Mouse (Mus musculus): ENCODE data around the gene Neurl1b.

The Neurl1b gene

DNA sequence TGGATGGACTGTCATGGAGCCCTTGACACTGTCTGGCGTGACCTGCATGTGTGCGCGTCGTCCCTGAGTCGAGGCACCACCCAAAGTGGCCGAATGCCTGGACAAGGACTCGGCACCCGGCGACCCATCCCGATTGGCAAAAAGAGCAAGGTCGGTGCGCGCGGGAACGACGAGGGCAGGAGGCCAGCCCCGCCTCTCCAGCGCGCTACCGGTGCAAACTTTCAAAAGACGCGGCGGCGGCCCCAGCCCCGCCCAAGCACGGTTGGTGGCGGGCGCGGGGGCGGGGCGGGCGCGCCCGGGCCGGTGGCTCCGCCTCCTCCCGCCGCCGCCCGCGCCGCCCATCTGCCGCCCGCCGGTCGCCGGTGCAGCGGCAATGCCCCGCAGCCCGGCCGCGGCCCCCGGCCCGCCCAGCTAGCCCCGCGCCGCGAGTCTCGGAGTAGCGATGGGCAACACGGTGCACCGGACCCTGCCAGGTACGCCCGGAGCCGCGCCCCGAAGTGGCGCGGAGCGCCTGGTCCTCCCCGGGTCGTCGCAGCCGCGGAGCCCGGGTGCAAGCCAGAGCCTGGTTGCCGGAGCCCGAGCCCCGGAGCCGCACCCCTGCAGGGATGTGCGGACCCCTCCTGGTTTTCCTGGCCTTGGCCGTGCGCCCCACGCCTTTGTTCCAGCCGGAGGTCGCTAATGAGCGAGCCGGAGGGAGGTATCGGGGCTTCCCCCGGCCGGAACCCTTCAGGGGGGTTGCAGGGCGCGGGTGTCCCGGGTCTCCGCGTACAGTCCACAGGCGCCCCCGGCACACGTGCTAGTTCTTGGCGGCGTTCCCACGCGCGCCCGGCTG is at the start of gene Neurl1b:
TSS of gene Neurl1b (plus strand) at position 307 of the 832 bp plus-strand sequence.
- peak; percentile 61 for DNase-seq (ENCODE audit: low spot score)

GRCm38 (mm10) chr17:26366792-26367191 is 47.8 kb upstream of the Neurl1b start:
- no peak for DNase-seq (ENCODE audit: low spot score)

DNA sequence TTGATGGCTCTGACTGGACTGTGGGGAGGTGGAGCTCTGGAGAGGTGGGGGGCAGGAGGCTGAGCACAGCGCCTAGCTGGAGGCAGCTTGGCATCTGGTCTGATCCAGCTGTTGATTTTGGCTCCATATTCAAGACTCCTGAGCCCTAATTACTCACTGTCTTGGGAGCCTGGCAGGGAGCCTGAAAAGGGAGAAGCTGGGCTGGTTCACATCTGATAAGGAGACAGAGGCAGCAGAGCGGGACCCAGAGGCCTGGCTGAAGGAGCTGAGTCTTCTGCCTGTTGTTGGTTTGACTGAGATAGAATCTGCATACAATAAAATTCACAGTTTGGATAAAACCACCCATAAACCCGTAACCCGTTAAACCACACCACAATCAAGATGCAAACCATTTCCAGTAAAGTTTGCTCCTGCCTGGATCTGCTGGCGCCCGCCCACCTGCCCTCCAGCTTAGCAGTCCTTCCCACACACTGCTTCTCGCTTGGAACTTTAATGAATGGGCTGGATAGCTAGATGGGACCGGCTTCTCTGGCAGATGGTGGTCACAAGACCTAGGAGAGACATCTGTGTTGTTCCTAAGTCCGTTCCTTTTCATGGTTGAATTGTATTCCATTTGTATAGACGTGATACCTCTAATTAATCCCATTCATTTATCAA is 46.2 kb upstream of the Neurl1b start:
- peak; percentile 97 for DNase-seq (ENCODE audit: low spot score)

DNA sequence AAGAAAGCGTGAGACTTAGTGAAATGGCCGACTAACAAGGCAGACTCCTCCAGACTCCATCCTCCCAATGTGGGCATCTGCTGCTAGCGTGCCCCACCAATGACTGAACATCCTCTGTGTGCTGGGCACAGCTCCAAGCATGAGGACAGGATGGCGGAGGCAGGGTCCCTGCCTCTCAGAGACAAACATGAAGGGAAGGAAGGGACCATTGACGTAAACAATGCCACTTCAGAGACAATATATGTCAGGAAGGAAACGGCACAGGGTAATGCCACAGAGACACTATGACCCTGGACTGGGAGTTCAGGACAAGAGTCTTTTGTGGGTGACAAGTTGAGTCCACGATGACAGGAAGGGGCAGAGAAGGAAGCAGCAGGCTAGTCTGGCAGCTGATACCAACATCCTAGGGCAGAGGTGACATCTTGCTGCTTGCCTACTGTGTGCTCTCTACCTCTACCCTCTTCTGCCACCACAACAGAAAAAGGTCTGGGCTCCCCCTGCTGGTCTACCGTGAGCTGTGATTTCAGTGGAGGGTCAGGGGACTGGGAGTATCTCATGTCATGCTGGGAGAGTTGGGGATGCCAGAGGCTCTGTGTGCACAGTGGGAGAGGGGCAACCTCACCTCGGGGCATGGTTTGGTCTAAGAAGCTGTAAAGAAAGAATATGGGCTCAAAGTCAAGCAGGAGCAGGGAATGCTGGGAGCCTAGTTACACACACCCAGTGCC is 43.9 kb upstream of the Neurl1b start:
- DNase-seq (ENCODE audit: low spot score), result peak; percentile 58

DNA sequence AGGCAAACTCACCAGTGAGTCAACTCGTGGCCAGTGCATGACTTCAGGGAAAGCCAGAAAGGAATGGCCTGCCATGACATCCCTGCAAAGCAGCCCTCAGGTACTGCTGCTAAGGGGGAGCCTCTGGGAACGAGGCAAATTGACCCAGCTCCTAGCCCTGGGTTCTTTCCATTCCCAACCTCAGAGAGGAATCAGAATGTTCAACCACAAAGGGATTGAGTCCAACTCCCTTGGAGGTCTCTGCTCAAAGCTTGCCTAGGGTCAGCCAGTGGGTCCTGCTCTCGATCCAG is 43.4 kb upstream of the Neurl1b start:
- no peak for DNase-seq (ENCODE audit: low spot score)

DNA sequence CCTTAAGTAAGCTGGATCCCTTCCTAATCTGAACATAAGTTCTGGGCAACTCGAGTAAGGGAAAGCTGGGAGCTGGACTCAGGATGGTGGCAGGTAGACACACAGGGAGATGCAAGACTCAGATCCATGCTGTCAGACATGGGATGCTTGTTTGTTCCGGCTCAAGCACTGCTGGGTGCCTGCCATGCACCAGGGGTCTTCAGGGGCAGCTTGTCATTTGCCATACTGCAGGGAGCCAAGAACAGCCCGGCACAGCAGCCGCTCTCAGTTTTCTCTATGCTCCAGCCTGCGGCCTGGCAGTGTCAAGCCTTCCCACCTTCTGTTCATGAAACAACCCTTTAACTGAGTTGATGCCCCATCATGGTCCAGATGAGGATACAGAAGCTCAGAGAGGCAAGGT is 41.4 kb upstream of the Neurl1b start:
- DNase-seq (ENCODE audit: low spot score), result no peak

DNA sequence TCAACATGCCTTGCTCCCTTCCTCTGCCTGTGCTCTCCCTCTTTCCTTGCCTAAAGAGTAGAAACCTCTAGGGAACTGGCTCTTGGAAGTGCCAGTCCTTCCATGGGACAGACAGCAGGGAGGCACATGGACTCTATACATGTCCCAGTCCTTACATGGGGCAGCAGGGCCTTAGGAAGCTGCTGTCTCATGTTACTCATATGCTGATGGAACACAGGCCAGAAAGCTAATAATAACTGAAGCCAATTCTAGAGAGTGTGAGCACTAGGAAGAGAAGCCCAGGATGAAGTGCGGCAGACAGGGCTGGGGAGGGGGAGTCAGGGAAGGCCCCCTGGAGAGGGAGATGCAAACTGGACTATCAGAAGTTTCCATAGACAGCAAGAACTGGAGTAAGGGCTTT is 38.2 kb upstream of the Neurl1b start:
- DNase-seq (ENCODE audit: low spot score), result no peak

GRCm38 (mm10) chr17:26376994-26377744 is 37.5 kb upstream of the Neurl1b start:
- no peak for DNase-seq (ENCODE audit: low spot score)

GRCm38 (mm10) chr17:26380280-26380985 is 34.2 kb upstream of the Neurl1b start:
- DNase-seq (ENCODE audit: low spot score), result no peak

GRCm38 (mm10) chr17:26380986-26381446 is 33.6 kb upstream of the Neurl1b start:
- DNase-seq (ENCODE audit: low spot score), result peak; percentile 71

DNA sequence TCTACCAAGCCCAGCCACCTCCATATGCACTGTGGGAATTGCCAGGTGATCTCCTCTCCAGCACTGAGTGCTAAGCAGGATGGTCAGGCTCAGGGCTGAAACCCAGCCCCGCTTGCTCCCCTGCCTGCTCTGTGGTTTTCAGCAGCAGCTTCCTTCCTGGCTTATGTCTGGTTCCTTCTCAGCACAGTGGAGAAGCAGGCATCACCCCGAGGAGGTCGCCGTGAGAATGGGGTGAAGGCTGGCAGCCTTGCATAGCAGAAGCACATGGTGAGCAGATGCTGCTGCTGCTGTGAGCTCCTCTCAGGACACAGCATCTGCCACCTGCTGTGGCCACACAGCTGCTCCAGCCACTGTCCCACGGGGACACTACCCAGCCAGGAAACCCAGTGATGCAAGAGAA is 33.0 kb upstream of the Neurl1b start:
- DNase-seq (ENCODE audit: low spot score), result peak; percentile 23

- DNase-seq (ENCODE audit: low spot score), result peak; percentile 52
Observed at GRCm38 (mm10) chr17:26382176-26382575, 32.5 kb upstream of the Neurl1b start.

- no peak for DNase-seq (ENCODE audit: low spot score)
Observed at GRCm38 (mm10) chr17:26382687-26383086, 31.9 kb upstream of the Neurl1b start.

GRCm38 (mm10) chr17:26384111-26384510 is 30.5 kb upstream of the Neurl1b start:
- no peak for DNase-seq (ENCODE audit: low spot score)

GRCm38 (mm10) chr17:26385252-26386130 is 29.1 kb upstream of the Neurl1b start:
- DNase-seq (ENCODE audit: low spot score), result no peak

GRCm38 (mm10) chr17:26386131-26386481 is 28.5 kb upstream of the Neurl1b start:
- DNase-seq (ENCODE audit: low spot score), result no peak

DNA sequence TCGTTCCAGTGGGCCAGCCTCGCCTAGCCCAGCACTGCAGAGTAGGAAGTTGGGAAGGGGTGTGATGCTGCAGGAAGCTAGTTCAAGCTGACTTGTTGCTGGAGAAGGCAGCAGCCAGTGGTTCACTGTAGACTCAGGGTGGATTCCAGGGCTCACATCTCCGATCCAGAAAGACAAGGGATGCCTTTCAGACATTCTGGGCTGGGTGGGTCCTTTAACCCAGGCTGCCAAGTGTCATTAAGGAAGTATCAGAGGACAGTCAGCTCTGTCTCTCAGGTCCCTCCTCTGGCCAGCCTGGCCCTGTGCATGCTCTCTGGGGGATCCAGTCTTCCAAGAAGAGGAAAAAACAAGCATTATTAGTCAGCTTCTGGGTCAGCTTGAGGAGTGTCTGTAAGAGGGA is 26.5 kb upstream of the Neurl1b start:
- DNase-seq (ENCODE audit: low spot score), result no peak

- no peak for DNase-seq (ENCODE audit: low spot score)
Observed at GRCm38 (mm10) chr17:26389241-26389640, 25.4 kb upstream of the Neurl1b start.

- DNase-seq (ENCODE audit: low spot score), result peak; percentile 64
Observed at GRCm38 (mm10) chr17:26390666-26391065, 24.0 kb upstream of the Neurl1b start.

- no peak for DNase-seq (ENCODE audit: low spot score)
Observed at GRCm38 (mm10) chr17:26392355-26392754, 22.3 kb upstream of the Neurl1b start.

- DNase-seq (ENCODE audit: low spot score), result no peak
Observed at GRCm38 (mm10) chr17:26396765-26397164, 17.9 kb upstream of the Neurl1b start.
